Mouse (Mus musculus) heart, embryonic 12.5 days (tissue): ENCODE measurements at regions not wholly inside any gene's neighbourhood (a gene's known extent, or its start where the extent isn't known, plus 50 kb on each side); places are given as distances from the start of the nearest gene placed in this dataset.

Experiments
- ATAC-seq: fragments of 200-750 bp; cut with Nextera tagmentation; 2 replicates; pipeline ENCODE4 v1.8.0; 2017; ENCODE audit warnings: moderate TSS enrichment, moderate library complexity; ENCODE audit not compliant: insufficient number of reproducible peaks, low FRiP score
- H3K27ac ChIP-seq: fragments of 300-500 bp; sonication (generic); 2 replicates; pipeline ENCODE4 v1.5.1; 2016; ENCODE audit warnings: mild to moderate bottlenecking, moderate library complexity; ENCODE audit not compliant: poor library complexity, severe bottlenecking
- H3K27me3 ChIP-seq: fragments of 300-500 bp; sonication (generic); replicated peaks from 2 replicates; pipeline ENCODE4 v1.6.1; 2016; ENCODE audit warnings: mild to moderate bottlenecking, moderate library complexity
- H3K36me3 ChIP-seq: fragments of 300-500 bp; sonication (generic); 2 replicates; pipeline ENCODE4 v1.6.1; 2016; ENCODE audit warnings: mild to moderate bottlenecking, moderate library complexity
- H3K4me1 ChIP-seq: fragments of 300-500 bp; sonication (generic); replicated peaks from 2 replicates; pipeline ENCODE4 v1.6.1; 2016; ENCODE audit warnings: mild to moderate bottlenecking
- H3K4me2 ChIP-seq: fragments of 300-500 bp; sonication (generic); 2 replicates; pipeline ENCODE4 v1.6.1; 2016; ENCODE audit warnings: mild to moderate bottlenecking, moderate library complexity
- H3K4me3 ChIP-seq: fragments of 300-500 bp; sonication (generic); 2 replicates; pipeline ENCODE4 v1.5.1; 2016; ENCODE audit warnings: mild to moderate bottlenecking
- H3K9ac ChIP-seq: fragments of 300-500 bp; sonication (generic); 2 replicates; pipeline ENCODE4 v1.6.1; 2016; ENCODE audit warnings: mild to moderate bottlenecking, moderate library complexity
- H3K9me3 ChIP-seq: fragments of 300-500 bp; sonication (generic); replicated peaks from 2 replicates; pipeline ENCODE4 v1.6.1; 2016; ENCODE audit warnings: mild to moderate bottlenecking, moderate library complexity
- WGBS: fragments of 180-500 bp; shearing (Covaris S2); methylation state at CpG from one replicate; pipeline ENCODE4 v1.1.7; 2016; 5-methylcytosine and 5-hydroxymethylcytosine counted together

DNA sequence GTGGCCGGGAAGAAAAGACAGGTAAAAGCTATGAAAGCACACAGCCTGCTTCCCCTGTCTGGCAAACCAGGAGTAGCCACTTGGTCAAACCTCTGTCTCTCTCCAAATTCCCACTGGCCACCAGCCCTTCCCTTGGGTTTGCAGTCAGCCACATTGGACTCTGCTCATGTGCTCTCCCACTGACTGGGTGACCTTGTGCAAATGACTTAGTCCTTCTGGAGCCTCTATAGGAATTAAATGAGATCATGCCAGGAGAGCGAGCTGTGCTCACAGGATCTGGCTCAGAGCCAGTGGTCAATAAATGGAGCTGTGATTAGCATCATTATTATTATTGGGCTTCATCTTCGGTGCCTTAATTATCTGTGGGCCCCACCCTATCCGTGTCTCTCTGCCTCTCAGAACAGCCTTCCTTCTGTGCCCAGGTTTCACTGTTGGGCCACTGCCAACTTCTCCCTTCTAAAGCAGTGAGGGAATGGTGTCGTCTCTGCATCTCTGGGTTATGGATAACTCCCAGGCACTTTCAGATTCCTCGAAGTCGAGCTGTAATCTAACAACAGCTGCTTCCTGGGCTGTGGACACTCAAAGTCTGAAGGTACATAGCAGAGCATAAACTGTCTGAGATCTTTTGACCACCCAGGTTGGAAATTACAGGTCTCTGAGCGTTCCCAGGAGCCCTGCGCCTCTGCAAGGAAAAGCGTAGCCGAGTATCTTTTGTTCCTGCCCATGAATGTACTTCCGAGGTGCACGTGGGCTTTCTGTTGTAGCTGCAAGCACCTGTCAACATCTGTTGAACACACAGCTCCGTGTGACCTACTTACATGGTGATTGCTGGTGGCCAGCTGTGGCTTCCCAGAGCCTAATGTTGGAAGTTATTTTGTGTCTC lies 170.5 kb downstream of the Pik3r1 start:
- Histone ChIP-seq H3K4me3 (no peak overlapping the region), H3K9me3 (no peaks in the 10 kb centered on the region), H3K9ac (no peak overlapping the region), H3K27me3 (no peaks in the 10 kb centered on the region), H3K4me2 (no peak overlapping the region), H3K4me1 (peaks cover 10% of the 10 kb centered on the region), H3K36me3 (no peaks in the 10 kb centered on the region), H3K27ac (no peak overlapping the region)
- no peak; the same call in 1 of the 2 replicates for ATAC-seq
- 62% methylated on average over 14 of the region's 14 CpGs for WGBS

DNA sequence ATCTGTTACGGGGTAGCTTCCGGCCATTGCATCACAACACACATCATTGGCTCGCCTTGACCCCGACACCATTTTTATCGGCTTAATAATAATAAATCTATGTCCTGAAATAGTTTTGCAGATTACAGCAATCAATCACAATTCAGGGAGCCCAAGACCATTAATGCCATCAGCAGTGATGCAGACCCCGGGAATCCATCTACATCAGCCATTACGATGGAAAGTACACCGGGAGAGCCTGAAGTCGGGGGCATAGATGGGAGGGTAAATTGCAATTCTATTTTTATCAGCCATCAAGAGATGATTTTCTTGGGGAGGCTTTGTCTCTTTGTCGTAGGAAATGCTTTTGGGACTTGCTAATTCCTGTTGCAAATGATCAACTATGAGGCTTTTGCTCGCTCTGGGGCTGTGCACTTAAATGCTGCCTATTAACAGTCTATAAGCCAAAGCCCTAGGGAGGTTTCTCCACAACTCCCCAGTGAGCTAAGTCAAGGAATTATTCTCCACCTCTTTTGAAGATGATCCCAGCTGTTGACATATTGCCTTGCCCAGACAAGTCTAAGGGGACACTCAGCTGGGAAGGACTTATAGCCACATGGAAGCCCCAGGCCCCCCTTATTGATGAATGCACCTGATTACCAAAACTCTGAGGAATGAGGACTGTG lies 173.4 kb downstream of the Pik3r1 start:
- no peak for ATAC-seq
- WGBS: 85% methylated on average over 11 of the region's 11 CpGs
- no peak overlapping the region for H3K4me3 ChIP-seq

DNA sequence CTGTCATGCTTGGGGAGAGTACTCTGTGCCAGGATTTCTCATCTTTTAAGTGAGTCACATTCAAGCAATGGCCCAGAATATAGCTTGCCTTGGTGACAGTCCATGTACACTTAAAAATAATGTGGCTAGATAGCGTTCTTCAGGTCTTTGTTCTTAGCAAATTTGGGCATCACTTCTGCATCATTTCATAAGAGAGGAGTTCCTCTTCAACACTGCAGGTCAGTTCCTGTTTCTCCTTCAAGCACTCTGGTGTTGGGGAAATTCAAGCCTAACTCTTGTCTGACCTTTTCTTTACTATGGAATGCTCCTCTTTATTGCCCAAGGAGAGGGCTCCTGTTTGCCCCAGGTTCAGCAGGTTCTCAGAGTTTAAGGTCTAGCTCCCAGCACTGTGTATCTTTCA lies 175.7 kb downstream of the Pik3r1 start:
- Histone ChIP-seq H3K4me2 (no peak overlapping the region), H3K9ac (no peak overlapping the region), H3K27ac (no peak overlapping the region), H3K27me3 (no peaks in the 10 kb centered on the region), H3K36me3 (no peaks in the 10 kb centered on the region), H3K4me1 (peaks cover 4% of the 10 kb centered on the region), H3K4me3 (no peak overlapping the region), H3K9me3 (no peaks in the 10 kb centered on the region)
- no peak for ATAC-seq
- 74% methylated on average over 1 of the region's 1 CpGs for WGBS

More for the DNA sequence above, 173.4 kb downstream of the Pik3r1 start:
- Histone ChIP-seq H3K4me2 (no peak overlapping the region), H3K36me3 (no peaks in the 10 kb centered on the region), H3K4me1 (peaks cover 10% of the 10 kb centered on the region), H3K27me3 (no peaks in the 10 kb centered on the region), H3K9ac (no peak overlapping the region), H3K9me3 (no peaks in the 10 kb centered on the region), H3K27ac (no peak overlapping the region)

DNA sequence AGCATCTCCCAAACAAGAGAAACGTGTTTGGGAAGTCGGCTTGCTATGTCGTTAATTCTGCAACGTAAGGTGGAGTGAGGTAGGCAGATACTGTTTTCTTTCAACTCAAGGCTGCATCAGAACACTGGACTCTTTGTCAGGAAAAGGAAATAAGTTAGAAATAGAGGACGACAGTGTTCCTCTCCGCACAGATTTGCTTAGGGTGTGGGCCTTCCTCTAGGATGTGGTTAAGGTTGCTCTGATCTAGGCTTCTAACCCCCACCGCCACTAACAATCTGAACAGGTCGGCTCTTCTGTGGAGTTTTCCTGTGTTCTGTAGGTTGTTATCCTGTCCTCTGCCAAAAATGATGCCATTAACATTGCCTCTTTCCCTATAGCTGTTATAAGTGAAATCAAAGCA lies 179.1 kb downstream of the Pik3r1 start:
- no peak overlapping the region for H3K4me3 ChIP-seq
- no peaks in the 10 kb centered on the region for H3K9me3 ChIP-seq
- H3K27ac ChIP-seq: no peak overlapping the region
- no peak overlapping the region for H3K4me2 ChIP-seq
- no peaks in the 10 kb centered on the region for H3K4me1 ChIP-seq
- WGBS: 75% methylated on average over 8 of the region's 8 CpGs
- H3K27me3 ChIP-seq: no peaks in the 10 kb centered on the region
- H3K9ac ChIP-seq: no peak overlapping the region
- H3K36me3 ChIP-seq: no peaks in the 10 kb centered on the region
- ATAC-seq: no peak

DNA sequence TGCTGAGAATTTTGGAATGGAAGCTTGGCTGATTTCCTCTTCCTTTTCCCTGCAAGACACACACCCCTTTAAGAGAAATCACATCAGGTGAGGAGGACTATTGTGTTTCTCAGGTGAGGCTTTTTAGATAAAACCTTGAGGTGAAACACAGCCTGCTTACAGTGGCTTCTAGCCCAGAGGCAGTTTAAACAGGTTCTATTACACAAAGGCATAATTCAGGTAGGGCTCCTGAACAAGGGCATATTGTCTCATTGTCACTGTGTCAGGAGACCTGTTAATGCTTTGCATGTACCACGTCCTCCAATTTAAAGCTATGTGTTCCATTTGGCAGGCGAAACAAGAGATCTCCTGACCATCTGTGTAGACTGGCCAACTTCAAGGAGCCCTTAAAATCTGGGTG lies 181.2 kb downstream of the Pik3r1 start:
- Histone ChIP-seq H3K9ac (no peak overlapping the region), H3K36me3 (no peaks in the 10 kb centered on the region), H3K4me3 (no peak overlapping the region), H3K27ac (no peak overlapping the region), H3K4me2 (no peak overlapping the region), H3K9me3 (no peaks in the 10 kb centered on the region), H3K27me3 (no peaks in the 10 kb centered on the region), H3K4me1 (no peaks in the 10 kb centered on the region)
- 75% methylated on average over 2 of the region's 2 CpGs for WGBS
- no peak for ATAC-seq

DNA sequence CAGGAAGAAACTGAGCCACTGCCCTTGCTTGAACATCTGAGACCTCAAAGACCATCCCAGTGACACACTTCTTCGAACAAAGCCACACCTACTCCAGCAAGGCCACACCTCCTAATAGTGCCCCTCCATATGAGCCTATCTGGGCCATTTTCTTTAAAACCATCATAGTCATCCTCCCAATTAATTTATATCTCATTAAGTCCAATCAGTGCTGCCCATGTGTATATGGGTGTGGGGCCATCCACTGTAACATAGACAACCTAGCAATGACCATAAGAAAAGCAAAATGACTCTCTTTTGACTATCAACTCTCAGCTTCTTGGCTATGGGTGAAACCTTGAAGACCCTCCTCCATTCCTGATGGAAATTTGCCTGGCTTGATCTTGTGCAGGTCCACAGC lies 191.5 kb downstream of the Pik3r1 start:
- 92% methylated on average over 1 of the region's 1 CpGs for WGBS
- Histone ChIP-seq H3K9ac (no peak overlapping the region), H3K4me3 (no peak overlapping the region), H3K4me2 (no peak overlapping the region), H3K27ac (no peak overlapping the region), H3K9me3 (no peaks in the 10 kb centered on the region), H3K36me3 (no peaks in the 10 kb centered on the region), H3K4me1 (peaks cover 13% of the 10 kb centered on the region), H3K27me3 (no peaks in the 10 kb centered on the region)
- ATAC-seq: no peak

DNA sequence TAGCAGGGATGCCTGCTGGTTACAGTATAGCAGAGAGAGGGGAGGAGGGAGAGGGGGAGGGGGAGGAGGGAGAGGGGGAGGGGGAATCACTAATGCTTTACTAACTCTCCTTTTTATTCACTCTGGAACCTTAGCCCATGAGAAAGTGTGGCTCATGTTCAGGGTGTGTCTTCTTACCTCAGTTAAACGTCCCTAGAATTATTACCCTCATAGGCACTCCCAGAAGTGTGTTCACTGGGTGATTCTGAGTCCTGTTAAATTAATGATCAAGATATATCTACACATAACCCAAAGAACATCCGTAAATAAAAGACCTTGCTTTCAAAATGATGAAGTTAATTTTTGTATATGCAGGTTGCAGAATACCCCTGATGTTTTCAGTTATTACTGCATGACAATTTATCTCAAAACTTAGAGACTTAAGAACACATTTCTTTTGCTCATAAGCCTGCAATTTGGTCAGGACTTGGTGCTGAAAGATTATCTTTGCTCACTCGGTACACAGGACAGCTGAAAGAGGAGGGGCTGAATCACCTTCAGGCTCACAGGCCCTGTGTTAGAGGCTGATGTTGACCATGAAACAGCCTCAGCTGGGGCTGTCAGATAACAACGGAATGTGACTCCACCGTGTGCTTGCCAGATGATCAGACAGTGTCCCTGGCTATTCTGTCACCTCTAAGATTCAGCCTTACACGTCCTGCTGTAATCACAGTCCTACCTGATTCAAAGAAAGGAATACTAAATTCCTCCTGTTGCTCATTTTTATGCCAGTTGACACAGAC lies 195.0 kb downstream of the Pik3r1 start:
- no peaks in the 10 kb centered on the region for H3K9me3 ChIP-seq
- H3K4me2 ChIP-seq: no peak overlapping the region
- H3K4me3 ChIP-seq: no peak overlapping the region
- peaks cover 17% of the 10 kb centered on the region for H3K4me1 ChIP-seq
- no peaks in the 10 kb centered on the region for H3K36me3 ChIP-seq
- WGBS: 29% methylated on average over 6 of the region's 6 CpGs
- no peak overlapping the region for H3K9ac ChIP-seq
- no peak overlapping the region for H3K27ac ChIP-seq
- peak; percentile 94 for ATAC-seq
- H3K27me3 ChIP-seq: no peaks in the 10 kb centered on the region

DNA sequence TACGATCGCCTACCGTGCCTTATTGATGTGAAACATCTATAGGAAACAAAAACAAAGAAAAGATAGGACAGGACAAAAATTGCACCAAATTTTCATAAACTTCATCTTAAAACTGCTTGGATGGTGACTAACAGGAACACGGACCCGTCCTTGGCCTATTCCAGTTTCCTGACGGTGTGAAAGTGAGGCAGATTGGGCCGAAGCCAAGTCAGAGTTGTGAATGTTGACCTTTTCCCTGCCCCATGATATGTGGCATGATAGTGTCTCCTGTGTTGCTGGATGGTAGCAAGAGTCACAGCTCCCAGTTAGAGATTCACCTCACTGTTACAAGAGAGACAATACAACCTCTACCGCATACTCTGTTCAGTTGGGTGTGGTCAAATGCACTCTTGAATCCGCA lies 195.8 kb downstream of the Pik3r1 start:
- Histone ChIP-seq H3K4me3 (no peak overlapping the region), H3K27ac (no peak overlapping the region), H3K9me3 (no peaks in the 10 kb centered on the region), H3K4me1 (peaks cover 17% of the 10 kb centered on the region), H3K27me3 (no peaks in the 10 kb centered on the region), H3K36me3 (no peaks in the 10 kb centered on the region), H3K9ac (no peak overlapping the region), H3K4me2 (no peak overlapping the region)
- ATAC-seq: no peak
- 82% methylated on average over 9 of the region's 9 CpGs for WGBS

DNA sequence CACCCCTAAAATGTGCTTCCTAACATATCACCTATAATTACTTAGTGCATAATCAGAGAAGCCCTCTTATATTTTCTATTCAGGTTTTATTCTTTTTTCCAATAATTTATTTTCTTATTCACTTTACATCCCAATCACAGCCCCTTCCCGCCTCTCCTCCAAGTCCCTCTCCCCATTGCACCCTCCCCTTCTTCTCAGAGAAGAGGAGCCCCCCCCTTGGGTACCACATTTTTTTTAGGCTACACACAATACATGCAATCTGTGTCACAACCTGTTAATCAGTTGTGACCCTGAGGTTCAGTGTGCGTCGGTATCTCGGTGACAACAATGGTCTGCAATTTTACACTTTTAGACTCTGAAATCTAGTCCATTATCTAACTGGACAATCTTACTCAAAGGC lies 198.0 kb downstream of the Pik3r1 start:
- 54% methylated on average over 4 of the region's 4 CpGs for WGBS
- H3K4me1 ChIP-seq: peaks cover 17% of the 10 kb centered on the region
- no peak for ATAC-seq
- H3K9me3 ChIP-seq: no peaks in the 10 kb centered on the region
- no peaks in the 10 kb centered on the region for H3K27me3 ChIP-seq
- H3K4me2 ChIP-seq: no peak overlapping the region
- no peak overlapping the region for H3K9ac ChIP-seq
- H3K4me3 ChIP-seq: no peak overlapping the region
- no peaks in the 10 kb centered on the region for H3K36me3 ChIP-seq
- no peak overlapping the region for H3K27ac ChIP-seq

DNA sequence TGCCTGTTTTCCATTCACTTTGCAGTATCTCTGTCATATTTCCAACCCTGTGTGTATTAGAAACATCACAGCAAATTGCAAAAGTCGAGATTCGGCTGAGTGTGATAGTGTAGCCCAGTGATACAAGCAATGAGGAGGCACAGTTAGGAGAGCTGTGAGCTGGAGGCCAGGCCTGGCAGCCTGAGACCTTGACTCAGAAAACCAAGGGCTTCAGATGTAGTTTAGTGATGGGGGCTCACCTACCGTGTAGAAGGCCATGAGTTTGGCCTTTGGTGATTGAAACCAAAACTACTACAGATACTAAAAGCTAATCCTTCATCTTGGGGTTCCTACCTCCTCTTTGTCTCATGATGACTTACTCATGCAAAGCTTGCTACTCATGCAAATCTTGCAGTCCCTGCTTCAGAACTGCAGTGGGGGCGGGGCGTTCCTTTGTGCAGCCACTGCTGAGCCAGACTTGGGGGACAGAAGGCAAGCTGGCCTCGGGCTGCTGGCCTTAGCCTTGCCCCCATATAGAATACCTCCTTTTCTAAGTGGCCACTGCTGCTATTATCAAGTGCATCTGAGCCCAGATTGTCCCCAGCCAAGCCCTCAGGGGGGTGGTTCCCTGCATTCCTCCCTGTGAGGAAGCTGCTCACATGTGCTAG lies 198.9 kb downstream of the Pik3r1 start:
- H3K9me3 ChIP-seq: no peaks in the 10 kb centered on the region
- no peaks in the 10 kb centered on the region for H3K27me3 ChIP-seq
- no peaks in the 10 kb centered on the region for H3K36me3 ChIP-seq
- no peak overlapping the region for H3K27ac ChIP-seq
- peaks cover 17% of the 10 kb centered on the region for H3K4me1 ChIP-seq
- no peak overlapping the region for H3K4me2 ChIP-seq
- no peak overlapping the region for H3K9ac ChIP-seq
- ATAC-seq: no peak
- H3K4me3 ChIP-seq: no peak overlapping the region
- 75% methylated on average over 6 of the region's 6 CpGs for WGBS

DNA sequence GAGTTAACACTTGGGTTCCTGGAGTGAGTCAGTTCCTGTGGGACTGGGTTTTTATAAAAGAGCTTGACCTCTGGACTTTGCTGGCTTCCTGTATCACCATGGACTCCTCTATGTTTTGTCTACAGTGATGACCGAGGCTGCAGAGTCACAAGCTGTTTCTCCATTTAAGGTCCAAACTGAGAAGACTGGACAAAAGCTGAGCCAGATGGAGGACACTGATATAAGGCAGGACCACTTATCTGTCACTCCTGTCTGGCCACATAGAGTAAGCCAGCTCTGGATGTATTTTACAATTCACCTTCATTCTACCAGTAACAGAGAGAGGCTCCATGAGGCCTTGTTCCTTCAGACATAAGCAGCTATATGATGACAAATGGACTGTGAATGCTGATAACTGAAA lies 202.7 kb downstream of the Pik3r1 start:
- Histone ChIP-seq H3K36me3 (no peaks in the 10 kb centered on the region), H3K4me1 (peaks cover 4% of the 10 kb centered on the region), H3K9ac (no peak overlapping the region), H3K4me3 (no peak overlapping the region), H3K27me3 (no peaks in the 10 kb centered on the region), H3K4me2 (no peak overlapping the region), H3K9me3 (no peaks in the 10 kb centered on the region), H3K27ac (no peak overlapping the region)
- no peak for ATAC-seq
- WGBS: 48% methylated on average over 1 of the region's 1 CpGs
